Mouse (Mus musculus) embryonic fibroblast, embryonic 13.5 days (primary cell): ENCODE data around the gene Edrf1. TPM values are rescaled to one million over a fixed set of nuclear protein-coding genes. Genes with fewer than 3 reads are reported as not detected.

Experiments used
- H3K27ac ChIP-seq: 2 replicates; pipeline ENCODE4 v1.5.1; 2012; ENCODE audit warnings: low read length, control low read depth, inconsistent platforms; ENCODE audit not compliant: insufficient read depth
- H3K4me1 ChIP-seq: 2 replicates; pipeline ENCODE4 v1.6.1; 2011; ENCODE audit warnings: low read length; ENCODE audit not compliant: control insufficient read depth, insufficient read depth
- H3K4me3 ChIP-seq: 2 replicates; pipeline ENCODE4 v1.5.1; 2011; ENCODE audit warnings: mild to moderate bottlenecking, control low read depth, low read length; ENCODE audit not compliant: insufficient read depth
- CTCF ChIP-seq: IDR thresholded peaks from 2 replicates; pipeline ENCODE4 v1.5.1; 2011; ENCODE audit warnings: mild to moderate bottlenecking, control low read depth, low read length, moderate library complexity, borderline replicate concordance; ENCODE audit not compliant: insufficient read depth
- POLR2A ChIP-seq: IDR thresholded peaks from 2 replicates; pipeline ENCODE4 v1.6.1; 2011; ENCODE audit warnings: low read depth, mild to moderate bottlenecking, control low read depth, low read length, moderate library complexity
- polyA plus RNA-seq: library from polyadenylated mRNA; stranded (reverse); fragments of >200 nt; gene quantifications from 2 replicates; pipeline ENCODE4 v1.2.4, GENCODE M21; 2011; ENCODE audit warnings: low read depth; ENCODE audit not compliant: missing spikeins, insufficient read length

Edrf1 gene
- 13.3 and 16.6 TPM in 2 replicates for polyA plus RNA-seq

GRCm38 (mm10) chr7:133637361-133638305 is at the start of gene Edrf1:
TSS of gene Edrf1 (plus strand) at chr7:133637543.
- H3K4me1 ChIP-seq, result peaks cover 7% of the 10 kb centered on the region; the same call in 1 of the 2 replicates
- peak within 1 kb of the TSS; percentile 95 for H3K4me3 ChIP-seq
- peak within 1 kb of the TSS; percentile 23 for H3K27ac ChIP-seq
- TF ChIP-seq CTCF (no peak), POLR2A (peak; percentile 79)

- Histone ChIP-seq H3K4me3 (no peak overlapping the region), H3K27ac (no peak overlapping the region), H3K4me1 (no peaks in the 10 kb centered on the region)
- no peak for TF ChIP-seq CTCF
- TF ChIP-seq POLR2A, result no peak
Measured at GRCm38 (mm10) chr7:133591750-133592149, 45.6 kb upstream of the Edrf1 start.

- TF ChIP-seq POLR2A, result no peak
- TF ChIP-seq CTCF, result no peak
Measured at GRCm38 (mm10) chr7:133600558-133600957, 36.8 kb upstream of the Edrf1 start.

GRCm38 (mm10) chr7:133602058-133602457 is 35.3 kb upstream of the Edrf1 start, which contains the start of gene Tex36:
TSS of gene Tex36 (minus strand) at chr7:133602158.
- Histone ChIP-seq H3K27ac (no peak within 1 kb of the TSS), H3K4me1 (no peaks in the 10 kb centered on the region), H3K4me3 (no peak within 1 kb of the TSS)
- TF ChIP-seq POLR2A, result no peak
- no peak for TF ChIP-seq CTCF

More at GRCm38 (mm10) chr7:133600558-133600957, 36.8 kb upstream of the Edrf1 start:
- no peaks in the 10 kb centered on the region for H3K4me1 ChIP-seq
- H3K4me3 ChIP-seq, result no peak overlapping the region
- no peak overlapping the region for H3K27ac ChIP-seq

- Histone ChIP-seq H3K27ac (no peak overlapping the region), H3K4me1 (no peaks in the 10 kb centered on the region), H3K4me3 (no peak overlapping the region)
- TF ChIP-seq POLR2A (no peak), CTCF (no peak)
Measured at GRCm38 (mm10) chr7:133603156-133603555, 34.2 kb upstream of the Edrf1 start.

- no peak overlapping the region for H3K27ac ChIP-seq
Measured at GRCm38 (mm10) chr7:133604427-133605081, 32.8 kb upstream of the Edrf1 start.

GRCm38 (mm10) chr7:133607331-133607730 is 30.0 kb upstream of the Edrf1 start:
- no peak for TF ChIP-seq CTCF
- TF ChIP-seq POLR2A, result no peak
- no peak overlapping the region for H3K27ac ChIP-seq
- no peaks in the 10 kb centered on the region for H3K4me1 ChIP-seq
- no peak overlapping the region for H3K4me3 ChIP-seq

More at GRCm38 (mm10) chr7:133604427-133605081, 32.8 kb upstream of the Edrf1 start:
- H3K4me3 ChIP-seq, result no peak overlapping the region
- no peaks in the 10 kb centered on the region for H3K4me1 ChIP-seq
- TF ChIP-seq POLR2A (no peak), CTCF (no peak)

- H3K4me1 ChIP-seq, result no peaks in the 10 kb centered on the region
- H3K4me3 ChIP-seq, result no peak overlapping the region
- H3K27ac ChIP-seq, result no peak overlapping the region
- TF ChIP-seq POLR2A, result no peak
- TF ChIP-seq CTCF, result no peak
Measured at GRCm38 (mm10) chr7:133607883-133608575, 29.3 kb upstream of the Edrf1 start.

GRCm38 (mm10) chr7:133608631-133609340 is 28.6 kb upstream of the Edrf1 start:
- H3K4me1 ChIP-seq, result no peaks in the 10 kb centered on the region
- TF ChIP-seq POLR2A (no peak), CTCF (no peak)
- H3K27ac ChIP-seq, result no peak overlapping the region
- no peak overlapping the region for H3K4me3 ChIP-seq
